Mouse (Mus musculus): Measurements from ENCODE around the gene Spint1.

The Spint1 gene

GRCm38 (mm10) chr2:119242548-119242947 is 5.4 kb downstream of the Spint1 start:
- in situ Hi-C loops (cut with MboI, MseI) = no loop called here

DNA sequence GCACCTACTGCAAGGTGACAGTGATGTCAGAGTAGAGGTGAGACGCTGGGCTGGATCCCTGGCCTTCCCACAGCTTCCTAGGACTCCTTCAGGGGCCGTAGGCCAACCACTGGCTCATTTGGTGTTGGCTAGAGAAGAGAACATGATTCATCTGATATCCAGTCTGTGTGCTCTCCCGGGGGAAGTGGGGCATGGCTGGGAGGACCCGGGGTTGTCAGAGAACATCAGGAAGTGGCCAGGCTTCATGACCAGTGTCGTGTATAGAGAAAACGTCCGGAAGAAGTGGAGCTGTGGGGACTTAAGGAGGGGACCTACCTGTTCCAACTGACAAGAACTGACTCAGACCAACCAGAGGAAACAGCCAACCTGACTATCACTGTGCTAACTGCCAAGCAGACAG is 8.1 kb downstream of the Spint1 start:
- in situ Hi-C loops (cut with MboI, MseI) = loop anchor here (5.0 kb wide), 1 partner anchor 42 kb away; the partner anchor contains the start of gene Vps18

GRCm38 (mm10) chr2:119247904-119248303 is 10.7 kb downstream of the Spint1 start:
- in situ Hi-C loops (cut with MboI, MseI) = loop anchor here (5.0 kb wide), 1 partner anchor 39 kb away; the partner anchor contains the start of gene Vps18

GRCm38 (mm10) chr2:119249592-119250061 is 12.5 kb downstream of the Spint1 start:
- in situ Hi-C loops (cut with MboI, MseI) = loop anchor here (5.0 kb wide), 1 partner anchor 38 kb away; the partner anchor contains the start of gene Vps18

- in situ Hi-C loops (cut with MboI, MseI) = no loop called here
Observed at GRCm38 (mm10) chr2:119250377-119250776, 13.2 kb downstream of the Spint1 start.

GRCm38 (mm10) chr2:119250826-119251478 is 13.8 kb downstream of the Spint1 start:
- in situ Hi-C loops (cut with MboI, MseI) = no loop called here

- in situ Hi-C loops (cut with MboI, MseI) = no loop called here
Observed at GRCm38 (mm10) chr2:119254976-119255375, 17.8 kb downstream of the Spint1 start.

DNA sequence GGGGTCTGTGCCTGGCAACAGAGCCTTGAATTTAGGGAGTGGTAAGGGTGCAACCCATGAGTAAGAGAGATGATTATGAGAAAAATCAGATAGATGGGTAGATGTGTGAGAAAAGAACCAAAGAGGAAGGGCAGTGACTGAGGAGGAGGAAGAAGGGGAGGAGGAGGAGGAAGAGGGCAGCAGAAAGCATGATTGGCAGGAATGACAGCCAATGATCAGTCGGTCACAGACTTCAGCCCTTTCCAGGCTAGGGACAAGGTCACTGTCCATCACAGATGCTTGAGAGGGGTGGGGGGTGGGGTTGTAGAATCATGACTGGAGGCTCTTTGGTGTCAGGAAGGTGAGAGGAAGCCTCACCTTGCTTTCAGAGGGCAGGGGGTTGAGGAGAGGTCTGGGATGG is 23.4 kb downstream of the Spint1 start:
- in situ Hi-C loops (cut with MboI, MseI) = no loop called here

DNA sequence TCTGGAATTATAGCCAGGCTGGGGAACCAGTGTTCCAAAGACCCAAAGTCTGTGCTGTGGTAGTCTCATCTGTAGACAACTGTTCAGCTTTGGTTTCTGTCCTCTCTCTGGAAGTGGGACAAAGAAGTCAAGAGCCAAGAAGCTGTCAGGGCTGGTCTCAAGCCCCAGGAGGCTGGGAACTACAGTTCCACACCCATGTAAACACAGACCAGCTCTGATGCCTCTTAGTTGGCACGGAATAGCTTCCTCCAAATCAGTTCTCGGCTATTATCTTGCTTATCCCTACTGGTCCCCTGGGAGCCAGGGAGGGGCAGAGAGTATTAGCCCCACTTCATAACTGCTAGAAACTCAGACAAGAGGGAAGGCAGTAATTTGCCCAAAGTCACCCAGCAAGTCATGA is 24.2 kb downstream of the Spint1 start:
- in situ Hi-C loops (cut with MboI, MseI) = no loop called here

DNA sequence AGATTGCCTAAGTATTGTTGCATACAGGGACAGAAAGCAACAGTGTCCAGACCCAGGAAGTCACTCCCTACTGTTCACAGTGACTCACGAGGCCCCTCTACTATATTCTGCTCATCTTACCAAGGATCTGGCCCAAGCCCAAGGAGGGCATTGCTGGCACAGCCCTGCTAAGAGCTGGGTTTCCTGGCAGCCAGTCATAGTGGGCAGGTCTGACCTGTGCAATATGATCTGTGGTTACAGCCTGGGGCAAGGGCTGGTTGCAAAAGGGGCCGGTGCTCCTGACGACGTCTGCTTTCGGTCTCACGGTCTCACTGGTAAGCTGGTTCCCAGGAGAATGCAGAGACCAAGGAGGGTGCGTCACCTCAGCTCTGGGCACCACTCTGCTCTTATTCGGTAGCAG is 25.8 kb downstream of the Spint1 start:
- in situ Hi-C loops (cut with MboI, MseI) = no loop called here

GRCm38 (mm10) chr2:119263813-119264212 is 26.7 kb downstream of the Spint1 start:
- in situ Hi-C loops (cut with MboI, MseI) = no loop called here

GRCm38 (mm10) chr2:119270286-119270642 is 33.1 kb downstream of the Spint1 start:
- in situ Hi-C loops (cut with MboI, MseI) = no loop called here

GRCm38 (mm10) chr2:119270643-119271331 is 33.6 kb downstream of the Spint1 start, which contains the start of gene Rhov:
Rhov (minus strand) TSS chr2:119271272.
- in situ Hi-C loops (cut with MboI, MseI) = no loop called here

GRCm38 (mm10) chr2:119274126-119274525 is 37.0 kb downstream of the Spint1 start:
- in situ Hi-C loops (cut with MboI, MseI) = no loop called here

GRCm38 (mm10) chr2:119276926-119277325 is 39.8 kb downstream of the Spint1 start:
- in situ Hi-C loops (cut with MboI, MseI) = no loop called here

GRCm38 (mm10) chr2:119277810-119278209 is 40.6 kb downstream of the Spint1 start:
- in situ Hi-C loops (cut with MboI, MseI) = no loop called here

DNA sequence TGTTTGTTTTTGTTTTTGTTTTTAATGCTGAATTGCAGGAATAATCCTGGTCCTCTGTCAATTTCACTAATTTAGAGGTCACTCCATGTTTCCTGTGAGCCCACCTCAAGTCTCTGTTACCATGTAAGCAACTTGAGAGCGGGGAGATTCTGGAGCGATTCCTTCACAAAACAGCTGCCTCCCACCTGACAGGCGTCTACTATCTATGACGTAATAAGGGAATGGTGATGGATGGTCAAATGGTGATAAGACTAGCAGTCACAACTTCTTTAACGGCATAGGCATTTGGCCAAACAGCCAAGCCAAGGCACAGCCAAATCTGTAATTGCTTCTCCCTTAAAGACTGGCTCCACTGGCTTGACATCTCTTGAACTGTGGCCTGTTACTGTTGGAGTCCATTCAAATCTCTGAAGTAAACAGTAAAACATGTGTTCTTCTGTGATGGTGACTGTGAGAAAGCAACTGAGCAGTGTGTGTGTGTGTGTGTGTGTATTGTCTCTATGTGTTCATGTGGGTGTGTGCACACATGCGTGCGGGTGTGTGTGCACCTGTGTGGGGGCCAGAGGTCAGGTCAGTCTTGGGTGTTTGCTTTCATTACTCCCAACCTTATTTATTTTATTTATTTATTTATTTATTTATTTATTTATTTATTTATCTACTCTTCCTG is 44.9 kb downstream of the Spint1 start:
- in situ Hi-C loops (cut with MboI, MseI) = no loop called here

- in situ Hi-C loops (cut with MboI, MseI) = loop anchor here (5.0 kb wide), 2 partner anchors 40 to 80 kb away; partner anchors contain the start of genes Dnajc17 and Zfyve19
Observed at GRCm38 (mm10) chr2:119287372-119287771, 50.2 kb downstream of the Spint1 start.

DNA sequence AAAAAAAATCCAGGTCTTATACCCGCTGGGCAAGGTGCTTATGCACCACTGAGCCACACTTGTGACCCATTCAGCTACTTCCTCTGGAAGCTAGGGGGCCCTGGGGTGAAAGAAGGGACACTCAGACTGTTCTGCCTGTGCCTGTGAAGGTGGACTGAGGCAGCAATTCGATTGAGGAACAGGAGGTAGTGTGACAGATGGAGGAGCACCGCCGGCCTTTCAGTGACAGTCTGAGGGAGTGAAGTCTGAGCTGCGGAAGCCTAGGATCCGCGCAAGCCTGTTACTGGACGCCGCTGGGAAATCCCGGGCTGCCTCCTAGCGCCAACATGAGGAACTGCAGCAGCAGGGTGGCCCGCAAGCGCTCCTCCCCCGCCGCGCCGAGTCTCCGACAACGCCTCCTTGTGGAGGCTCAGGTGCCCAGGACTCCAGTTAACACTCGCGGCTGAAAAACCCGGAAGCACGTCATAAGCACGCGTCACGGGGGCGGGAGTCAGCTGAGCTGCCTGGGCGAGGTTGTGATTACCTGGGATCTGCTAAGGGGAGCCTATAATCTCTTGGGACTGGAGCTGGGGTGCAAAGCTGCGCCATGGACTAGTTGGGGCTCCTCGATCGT is 51.2 kb downstream of the Spint1 start, which contains the start of gene Vps18:
Gene Vps18 (plus strand): TSS at position 471 of the 613 bp plus-strand sequence.
- in situ Hi-C loops (cut with MboI, MseI) = loop anchor here (5.0 kb wide), 2 partner anchors 41 to 81 kb away; partner anchors contain the start of genes Dnajc17 and Zfyve19

GRCm38 (mm10) chr2:119289014-119289416 is 51.9 kb downstream of the Spint1 start:
- in situ Hi-C loops (cut with MboI, MseI) = loop anchor here (5.0 kb wide), 2 partner anchors 42 to 82 kb away; partner anchors contain the start of genes Dnajc17 and Zfyve19

GRCm38 (mm10) chr2:119292281-119292680 is 55.1 kb downstream of the Spint1 start:
- in situ Hi-C loops (cut with MboI, MseI) = no loop called here

GRCm38 (mm10) chr2:119292852-119293251 is 55.7 kb downstream of the Spint1 start:
- in situ Hi-C loops (cut with MboI, MseI) = no loop called here
